Mouse (Mus musculus) heart, embryonic 14.5 days (tissue): Measurements from ENCODE around the gene Gm7102. TPM values are rescaled to one million over a fixed set of nuclear protein-coding genes. Genes with fewer than 3 reads are reported as not detected.
"Not testable (repeated sequence)": the region's sequence is repeated elsewhere in the genome, so short reads cannot be mapped to it uniquely, and the experiment has no call there.

Experiments
- ATAC-seq: fragments of 200-750 bp; cut with Nextera tagmentation; 2 replicates; pipeline ENCODE4 v1.8.0; 2017; ENCODE audit warnings: low read depth, moderate TSS enrichment; ENCODE audit not compliant: insufficient number of reproducible peaks, insufficient read depth, low FRiP score
- H3K27ac ChIP-seq, 2 experiments: fragments of 200-500 bp in 1 of 2; fragments of 300-500 bp in 1 of 2; sonication (generic) in 1 of 2; replicated peaks in 1 of 2; 2 replicates each; pipeline ENCODE4 v1.5.1; 2012 to 2014; ENCODE audit warnings: low read depth in 2 of 2, low read length in 2 of 2, control low read depth in 1 of 2, mild to moderate bottlenecking in 1 of 2, mixed read lengths in 1 of 2; ENCODE audit not compliant: control insufficient read depth in 1 of 2, insufficient read depth in 1 of 2
- H3K27me3 ChIP-seq: fragments of 300-500 bp; sonication (generic); 2 replicates; pipeline ENCODE4 v1.6.1; 2014; ENCODE audit warnings: mild to moderate bottlenecking, low read length, control low read depth; ENCODE audit not compliant: control insufficient read depth, insufficient read depth
- H3K36me3 ChIP-seq: fragments of 300-500 bp; sonication (generic); 2 replicates; pipeline ENCODE4 v1.6.1; 2014; ENCODE audit warnings: mild to moderate bottlenecking, control low read depth, low read length, mixed read lengths; ENCODE audit not compliant: control insufficient read depth, insufficient read depth
- H3K4me1 ChIP-seq, 2 experiments: fragments of 200-500 bp in 1 of 2; fragments of 300-500 bp in 1 of 2; sonication (generic) in 1 of 2; 2 replicates each; pipeline ENCODE4 v1.6.1; 2012 to 2014; ENCODE audit warnings: low read length in 2 of 2, control low read depth in 1 of 2, mixed read lengths in 1 of 2; ENCODE audit not compliant: control insufficient read depth in 2 of 2, insufficient read depth in 2 of 2
- H3K4me2 ChIP-seq: fragments of 300-500 bp; sonication (generic); 2 replicates; pipeline ENCODE4 v1.6.1; 2014; ENCODE audit warnings: mild to moderate bottlenecking, low read length
- H3K4me3 ChIP-seq, 2 experiments: fragments of 200-500 bp in 1 of 2; fragments of 300-500 bp in 1 of 2; sonication (generic) in 1 of 2; 2 replicates each; pipeline ENCODE4 v1.5.1; 2012 to 2014; ENCODE audit warnings: low read length in 2 of 2, mild to moderate bottlenecking in 2 of 2, control low read depth in 1 of 2, low read depth in 1 of 2, moderate library complexity in 1 of 2; ENCODE audit not compliant: control insufficient read depth in 1 of 2, insufficient read depth in 1 of 2
- H3K9ac ChIP-seq: fragments of 300-500 bp; sonication (generic); 2 replicates; pipeline ENCODE4 v1.6.1; 2014; ENCODE audit warnings: mild to moderate bottlenecking, low read length
- H3K9me3 ChIP-seq: fragments of 300-500 bp; sonication (generic); 2 replicates; pipeline ENCODE4 v1.6.1; 2016; ENCODE audit warnings: low read length, control low read depth; ENCODE audit not compliant: control insufficient read depth
- WGBS: fragments of 180-500 bp; shearing (Covaris S2); extraction: QIAGEN DNeasy Blood & Tissue Kit; methylation state at CpG from one replicate; pipeline ENCODE4 v1.1.7; 2014; 5-methylcytosine and 5-hydroxymethylcytosine counted together
- polyA plus RNA-seq: library from polyadenylated mRNA; unstranded; fragments of >200 nt; fragmentation: Nextera tagmentation; extraction: Ambion mirVana; gene quantifications from 2 replicates; pipeline ENCODE4 v1.2.1, GENCODE M21; 2014

The Gm7102 gene
- polyA plus RNA-seq = 0.23 TPM in 1 of 2 replicates, not detected in the other

DNA sequence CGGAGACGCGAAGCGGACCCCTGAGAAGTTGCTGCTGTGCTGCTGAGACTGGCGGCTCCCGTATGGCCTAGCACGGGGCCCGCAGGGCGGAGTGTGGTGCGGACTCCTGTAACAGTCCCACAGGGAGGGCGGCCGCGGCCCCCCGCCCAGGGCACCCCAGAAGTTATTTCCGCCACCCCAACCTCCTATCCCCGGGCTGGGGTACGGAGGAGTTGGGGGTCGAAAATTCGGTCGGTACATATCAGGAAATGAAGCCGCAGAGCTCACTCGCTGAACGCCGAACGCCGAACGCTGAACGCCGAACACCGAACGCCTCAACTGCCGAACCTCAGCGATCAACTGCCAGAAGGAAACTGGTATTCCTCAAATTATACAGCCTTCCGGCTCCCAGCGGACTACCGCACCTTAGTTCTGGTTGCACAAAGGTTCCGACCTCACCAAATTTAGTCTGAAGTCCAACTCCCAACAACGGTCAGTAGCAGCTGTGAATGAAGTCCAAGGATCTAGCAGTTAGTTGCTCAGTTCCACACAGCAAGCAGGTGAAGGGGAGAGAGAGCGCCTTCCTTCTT, at the start of gene Gm7102:
Gm7102 (minus strand) TSS at position 554 of the 569 bp plus-strand sequence.
- H3K27me3 ChIP-seq = no peaks in the 10 kb centered on the region
- WGBS = 17% methylated on average over 39 of the region's 39 CpGs
- H3K4me1 ChIP-seq = no peaks in the 10 kb centered on the region
- peak within 1 kb of the TSS; percentile 36 to 56 for H3K4me3 ChIP-seq
- H3K9me3 ChIP-seq = no peaks in the 10 kb centered on the region
- H3K9ac ChIP-seq = peak within 1 kb of the TSS; percentile 65
- H3K4me2 ChIP-seq = peak within 1 kb of the TSS; percentile 66
- H3K36me3 ChIP-seq = no peaks in the 10 kb centered on the region
- no peak within 1 kb of the TSS for H3K27ac ChIP-seq
- no peak for ATAC-seq

DNA sequence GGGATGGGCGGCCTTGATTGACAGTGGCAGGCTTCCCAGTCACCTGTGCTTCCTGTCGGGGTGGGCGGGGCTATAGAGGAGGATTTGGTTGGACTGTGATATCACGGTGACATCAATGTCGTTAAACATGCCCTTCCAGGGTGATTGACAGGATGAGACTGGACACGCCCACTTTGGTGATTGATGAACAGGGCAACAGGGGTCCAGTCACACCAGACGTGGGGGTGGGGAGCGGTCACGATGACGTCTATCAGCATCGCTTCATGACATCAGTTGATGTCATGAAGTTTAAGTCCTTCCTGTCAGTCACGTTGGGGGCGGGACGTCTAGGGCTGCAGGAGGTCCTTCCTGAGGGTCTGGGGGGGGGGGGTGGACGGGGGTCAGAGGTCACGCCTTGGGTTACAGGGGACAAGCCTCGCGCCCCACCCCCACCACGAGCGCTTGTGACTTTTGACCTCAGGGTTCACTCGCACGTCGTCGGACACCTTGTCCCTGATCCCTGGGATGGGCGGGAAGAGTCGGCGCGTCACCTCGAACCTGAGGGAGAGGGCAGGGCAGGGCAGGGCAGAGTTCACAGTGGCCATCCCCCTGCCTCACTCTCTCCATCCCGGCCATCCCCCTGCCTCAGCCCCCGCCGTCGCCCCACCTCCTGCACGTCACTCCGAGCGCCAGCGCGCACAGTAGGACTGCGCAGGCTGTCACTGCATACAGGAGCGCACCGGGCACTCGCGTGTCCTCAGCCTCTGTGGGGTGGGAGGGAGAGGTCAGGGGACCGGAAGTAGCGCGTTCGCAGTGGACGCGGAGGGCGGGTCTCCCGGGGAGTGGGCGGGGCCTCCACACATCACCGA, 48.8 kb upstream of the Gm7102 start:
- peak; percentile 6; the same call in 1 of the 2 replicates for ATAC-seq
- H3K27ac ChIP-seq = no peak overlapping the region

DNA sequence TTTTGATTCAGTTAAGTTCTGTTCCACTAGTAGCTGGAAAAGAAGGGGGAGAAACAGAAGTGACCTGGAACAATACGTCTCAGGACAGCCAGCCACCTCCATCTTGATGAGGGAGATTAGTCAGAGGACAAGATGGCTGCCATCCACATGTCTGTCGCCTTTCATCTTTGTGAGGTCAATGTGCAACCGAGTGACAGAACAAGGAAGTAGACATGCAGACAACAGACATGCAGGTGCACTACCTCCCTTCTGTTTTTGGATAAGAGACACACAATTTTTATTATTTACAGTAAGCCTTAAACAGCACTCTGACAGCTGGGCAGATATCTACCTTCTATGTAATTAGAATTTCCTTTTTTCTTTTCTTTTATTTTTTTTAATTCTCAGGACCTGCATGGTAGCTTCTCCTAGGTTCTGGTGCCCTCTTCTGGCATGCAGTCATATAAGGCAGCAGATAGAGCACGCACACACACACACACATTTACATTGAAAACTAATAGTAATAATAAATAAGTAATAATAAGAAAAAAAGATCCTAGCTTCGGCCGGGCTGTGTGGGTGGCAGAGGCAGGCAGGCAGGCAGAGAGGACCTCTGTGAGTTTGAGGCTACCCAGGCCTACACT, 47.7 kb upstream of the Gm7102 start:
- WGBS = 90% methylated on average over 6 of the region's 6 CpGs
- no peak overlapping the region for H3K4me2 ChIP-seq
- no peaks in the 10 kb centered on the region for H3K36me3 ChIP-seq
- no peaks in the 10 kb centered on the region for H3K27me3 ChIP-seq
- H3K9me3 ChIP-seq = peaks cover 4% of the 10 kb centered on the region; the same call in 1 of the 2 replicates
- no peak for ATAC-seq
- no peak overlapping the region for H3K4me3 ChIP-seq
- peaks cover 0 to 9% of the 10 kb centered on the region in 2 experiments; a peak in 1 of 4 replicates for H3K4me1 ChIP-seq
- no peak overlapping the region for H3K27ac ChIP-seq
- H3K9ac ChIP-seq = no peak overlapping the region

More for the DNA sequence above, 48.8 kb upstream of the Gm7102 start:
- Histone ChIP-seq H3K4me1 (peaks cover 0 to 9% of the 10 kb centered on the region in 2 experiments; a peak in 1 of 4 replicates), H3K27me3 (no peaks in the 10 kb centered on the region), H3K9me3 (peaks cover 4% of the 10 kb centered on the region; the same call in 1 of the 2 replicates), H3K4me3 (peak overlapping the region; percentile 63 to 76), H3K36me3 (no peaks in the 10 kb centered on the region), H3K4me2 (peak overlapping the region; percentile 65), H3K9ac (no peak overlapping the region)
- 32% methylated on average over 51 of the region's 53 CpGs for WGBS

DNA sequence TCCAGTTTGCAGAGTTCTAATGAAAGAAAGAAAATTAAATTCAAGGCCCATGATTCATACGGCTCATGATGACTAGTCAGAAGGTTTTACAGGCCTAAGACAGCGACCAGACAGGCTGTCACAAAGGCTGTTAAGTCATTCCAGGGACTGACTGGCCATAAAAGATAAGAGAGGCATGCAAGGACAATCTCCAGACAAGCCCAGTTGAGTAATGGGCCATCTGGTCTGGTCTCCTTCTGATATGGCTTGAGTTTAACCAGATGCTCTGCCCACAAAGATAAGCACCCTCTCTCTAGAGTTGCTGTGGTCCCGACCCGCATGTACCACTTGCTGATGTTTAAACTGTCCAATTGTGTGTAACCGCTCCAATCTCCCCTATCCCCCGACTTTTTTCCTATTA, 31.4 kb upstream of the Gm7102 start:
- not testable (repeated sequence) for H3K36me3 ChIP-seq, H3K27me3 ChIP-seq, H3K4me2 ChIP-seq, H3K4me3 ChIP-seq, H3K4me1 ChIP-seq, ATAC-seq, H3K9me3 ChIP-seq, H3K9ac ChIP-seq, H3K27ac ChIP-seq
- WGBS = 28% methylated on average over 6 of the region's 6 CpGs

DNA sequence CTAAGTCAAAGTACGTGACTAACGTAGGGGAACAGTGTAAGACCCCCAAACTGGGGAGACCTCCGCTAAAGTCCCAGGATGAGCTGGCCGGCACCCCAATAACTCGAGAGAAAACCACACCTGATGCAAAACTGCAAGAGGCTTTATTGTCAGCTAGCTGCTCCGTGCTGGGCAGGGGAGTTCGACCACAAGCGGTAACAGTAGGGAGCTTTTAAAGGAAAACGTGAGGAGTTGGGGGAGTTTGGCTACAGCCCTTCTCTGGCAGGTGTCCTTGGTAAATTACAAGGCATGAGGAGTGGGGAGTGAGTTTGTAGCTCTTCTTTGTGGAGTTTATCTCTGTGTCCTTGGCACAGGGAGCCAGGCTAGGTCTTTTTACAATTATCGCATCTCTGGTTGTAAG, 23.7 kb upstream of the Gm7102 start:
- no peaks in the 10 kb centered on the region for H3K9me3 ChIP-seq
- H3K4me1 ChIP-seq = no peaks in the 10 kb centered on the region
- no peaks in the 10 kb centered on the region for H3K27me3 ChIP-seq
- no peak overlapping the region for H3K9ac ChIP-seq
- no peak overlapping the region for H3K4me2 ChIP-seq
- H3K4me3 ChIP-seq = no peak overlapping the region
- WGBS = 14% methylated on average over 10 of the region's 10 CpGs
- H3K27ac ChIP-seq = no peak overlapping the region
- H3K36me3 ChIP-seq = no peaks in the 10 kb centered on the region
- ATAC-seq = no peak

DNA sequence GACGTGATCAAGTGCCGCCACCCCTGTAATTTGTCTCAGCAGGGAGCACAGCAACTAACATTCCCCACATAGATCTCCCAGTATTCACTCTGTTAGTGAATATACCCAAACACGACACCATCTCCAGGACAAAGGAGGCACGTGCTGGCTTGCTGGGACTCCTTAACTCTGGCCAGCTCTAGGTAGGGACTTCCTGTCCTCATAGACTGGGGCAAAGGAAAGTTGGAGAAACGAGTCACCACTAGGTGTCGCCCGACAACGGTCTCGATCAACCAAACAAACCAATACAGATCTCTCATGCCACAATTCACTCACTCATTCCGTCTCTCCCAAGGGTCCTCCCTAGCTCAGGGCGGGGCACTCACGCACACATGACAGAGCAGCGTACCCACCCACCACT, 23.2 kb upstream of the Gm7102 start:
- Histone ChIP-seq H3K27ac (no peak overlapping the region), H3K9me3 (no peaks in the 10 kb centered on the region), H3K4me1 (no peaks in the 10 kb centered on the region), H3K27me3 (no peaks in the 10 kb centered on the region), H3K4me2 (no peak overlapping the region), H3K36me3 (no peaks in the 10 kb centered on the region), H3K9ac (no peak overlapping the region), H3K4me3 (no peak overlapping the region)
- WGBS = 14% methylated on average over 13 of the region's 13 CpGs
- no peak for ATAC-seq

DNA sequence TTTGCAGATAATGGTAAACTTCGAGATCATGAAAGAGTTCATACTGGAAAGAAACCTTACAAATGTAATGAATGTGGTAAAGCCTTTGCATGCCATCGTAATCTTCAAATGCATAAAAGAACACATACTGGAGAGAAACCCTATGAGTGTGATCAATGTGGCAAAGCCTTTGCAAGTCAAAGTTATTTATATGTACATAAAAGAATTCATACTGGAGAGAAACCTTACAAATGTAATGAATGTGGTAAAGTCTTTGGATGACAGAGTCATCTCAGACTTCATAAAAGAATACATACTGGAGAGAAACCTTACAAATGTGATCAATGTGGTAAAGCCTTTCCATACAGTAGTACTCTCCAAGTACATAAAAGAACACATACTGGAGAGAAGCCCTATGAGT, 7.5 kb upstream of the Gm7102 start, which contains the start of gene Gm6020:
Gm6020 (plus strand) TSS at position 301 of the 400 bp plus-strand sequence.
- H3K9ac ChIP-seq, H3K36me3 ChIP-seq, H3K4me1 ChIP-seq, H3K4me3 ChIP-seq, H3K4me2 ChIP-seq, H3K27ac ChIP-seq, H3K27me3 ChIP-seq, ATAC-seq: not testable (repeated sequence)
- WGBS = 66% methylated on average over 2 of the region's 2 CpGs
- peaks cover 11% of the 10 kb centered on the region for H3K9me3 ChIP-seq
